Comparison of ENCODE assay signal across 8 mouse cellular contexts in genomic region chrX:142228769-142229158, GRCm38 (mm10). TPM values are rescaled to one million over a fixed set of nuclear protein-coding genes. Genes with fewer than 3 reads are reported as not detected.
DNase-seq lines count a peak whose midpoint lies in the region; ATAC-seq and TF ChIP-seq lines count a peak whose summit lies in the region.

No protein-coding gene starts in this region.

- no peaks in the 10 kb centered on the region for H3K9me3 ChIP-seq in hindbrain, embryonic 16.5 days (ENCODE audit: control insufficient read depth, low read length)
- H3K9me3 ChIP-seq in midbrain, embryonic 16.5 days (replicated peaks; ENCODE audit: control insufficient read depth, low read length, poor library complexity, severe bottlenecking) = no peaks in the 10 kb centered on the region

- no peak for TF ChIP-seq POLR2A in kidney, adult 2 months (IDR thresholded peaks at IDR 0.05; ENCODE audit: low read depth, low read length)
- no peak for TF ChIP-seq POLR2A in cortical plate, adult 2 months (IDR thresholded peaks at IDR 0.05; ENCODE audit: extremely low read depth, insufficient read depth, low read length)

- intact Hi-C loops in left cerebral cortex, postnatal 25 days (cut with DNase I) = no loop called here

- no peak overlapping the region; the same call in 1 of the 2 replicates for H3K27ac ChIP-seq in kidney, adult 2 months (ENCODE audit: insufficient read depth, low read depth, low read length)
- H3K27ac ChIP-seq in cortical plate, adult 2 months (ENCODE audit: insufficient read depth, low read length) = no peak overlapping the region
- no peak overlapping the region for H3K27ac ChIP-seq in hindbrain, embryonic 16.5 days (ENCODE audit: low read depth, low read length)
- H3K27ac ChIP-seq in midbrain, embryonic 16.5 days (ENCODE audit: low read length) = no peak overlapping the region

- no peaks in the 10 kb centered on the region for H3K27me3 ChIP-seq in kidney, adult 2 months (replicated peaks; ENCODE audit: control insufficient read depth, insufficient read depth, low read length)
- no peaks in the 10 kb centered on the region for H3K27me3 ChIP-seq in hindbrain, embryonic 16.5 days (replicated peaks; ENCODE audit: control insufficient read depth, insufficient read depth, low read length)
- H3K27me3 ChIP-seq in midbrain, embryonic 16.5 days (ENCODE audit: control insufficient read depth, insufficient read depth, low read depth, low read length) = no peaks in the 10 kb centered on the region

- 9% methylated on average over 7 of the region's 7 CpGs for WGBS in kidney, adult 2 months
- 31% methylated on average over 7 of the region's 7 CpGs for WGBS in hindbrain, embryonic 16.5 days
- 29% methylated on average over 7 of the region's 7 CpGs for WGBS in midbrain, embryonic 16.5 days

- peak overlapping the region; percentile 27 for H3K9ac ChIP-seq in hindbrain, embryonic 16.5 days (ENCODE audit: low read depth, low read length)
- H3K9ac ChIP-seq in midbrain, embryonic 16.5 days (ENCODE audit: low read depth, low read length) = 0 out of 2 replicates have a peak overlapping the region, but pooled peaks have one; percentile 44

- peak overlapping the region; percentile 32 for H3K4me3 ChIP-seq in kidney, adult 2 months (ENCODE audit: insufficient read depth, low read depth, low read length)
- H3K4me3 ChIP-seq in cortical plate, adult 2 months (ENCODE audit: insufficient read depth, low read length) = peak overlapping the region; percentile 96
- peak overlapping the region; percentile 56 for H3K4me3 ChIP-seq in hindbrain, embryonic 16.5 days (ENCODE audit: low read length)
- peak overlapping the region; percentile 52 for H3K4me3 ChIP-seq in midbrain, embryonic 16.5 days (ENCODE audit: low read depth, low read length)

- ATAC-seq in hindbrain, embryonic 16.5 days = peak; percentile 44; the same call in 1 of the 2 replicates
- ATAC-seq in midbrain, embryonic 16.5 days = 0 out of 2 replicates have a peak, but pooled peaks have one; percentile 23

- no peaks in the 10 kb centered on the region for H3K36me3 ChIP-seq in kidney, adult 2 months (ENCODE audit: control insufficient read depth, insufficient read depth, low read length)
- H3K36me3 ChIP-seq in hindbrain, embryonic 16.5 days (ENCODE audit: control insufficient read depth, insufficient read depth, low read length) = no peaks in the 10 kb centered on the region
- no peaks in the 10 kb centered on the region for H3K36me3 ChIP-seq in midbrain, embryonic 16.5 days (ENCODE audit: control insufficient read depth, insufficient read depth, low read length)

- H3K4me2 ChIP-seq in hindbrain, embryonic 16.5 days (ENCODE audit: low read length) = peak overlapping the region; percentile 54
- peak overlapping the region; percentile 50 for H3K4me2 ChIP-seq in midbrain, embryonic 16.5 days (ENCODE audit: low read length)

- no peaks in the 10 kb centered on the region for H3K4me1 ChIP-seq in kidney, adult 2 months (ENCODE audit: control insufficient read depth, insufficient read depth, low read length)
- no peaks in the 10 kb centered on the region for H3K4me1 ChIP-seq in cortical plate, adult 2 months (ENCODE audit: control insufficient read depth, insufficient read depth, low read length)
- no peaks in the 10 kb centered on the region for H3K4me1 ChIP-seq in hindbrain, embryonic 16.5 days (ENCODE audit: control insufficient read depth, insufficient read depth, low read depth, low read length)
- H3K4me1 ChIP-seq in midbrain, embryonic 16.5 days (ENCODE audit: control insufficient read depth, insufficient read depth, low read length) = no peaks in the 10 kb centered on the region

- no peak for TF ChIP-seq CTCF in kidney, adult 2 months (conservative IDR thresholded peaks at IDR 0.05; ENCODE audit: insufficient read depth, insufficient read length, low read depth, low read length)
- no peak for TF ChIP-seq CTCF in cortical plate, adult 2 months (IDR thresholded peaks at IDR 0.05; ENCODE audit: extremely low read depth, insufficient read depth, low read length)

- no peak for DNase-seq in kidney, adult 2 months
- no peak for DNase-seq in kidney, postnatal 36 days
- DNase-seq in MN1 (ENCODE audit: low spot score) = no peak
- no peak for DNase-seq in spleen, postnatal 4 days (ENCODE audit: low spot score in 2 of 2)
- DNase-seq in left cerebral cortex, postnatal 25 days (ENCODE audit: low spot score in 2 of 2) = no peak

RNA-seq across cellular contexts. Expression of gene Nxt2, which starts 2.2 kb away (rescaled TPM):
- 11.0 and 15.5 TPM in 2 replicates for polyA plus RNA-seq in kidney, adult 2 months (2012; rRNA removed)
- polyA plus RNA-seq in cortical plate, adult 2 months (2012; rRNA removed) = 22.8 and 23.1 TPM in 2 replicates
- 20.0 and 25.4 TPM in 2 replicates for polyA plus RNA-seq in hindbrain, embryonic 16.5 days (2015; fragmentation: Nextera tagmentation; extraction: Ambion mirVana)
- 18.1 and 21.6 TPM in 2 replicates for polyA plus RNA-seq in midbrain, embryonic 16.5 days (2015; fragmentation: Nextera tagmentation; extraction: Ambion mirVana)
- 10 to 100 TPM; 28.9 to 32.3 TPM for total RNA-seq in left cerebral cortex, postnatal 25 days (2021)

RNA-seq across cellular contexts. Expression of gene Gucy2f, which starts 32.0 kb away (rescaled TPM):
- polyA plus RNA-seq in kidney, adult 2 months (2012; rRNA removed) = 0.09 and 0.11 TPM in 2 replicates
- 0.10 and 0.19 TPM in 2 replicates for polyA plus RNA-seq in cortical plate, adult 2 months (2012; rRNA removed)
- polyA plus RNA-seq in hindbrain, embryonic 16.5 days (2015; fragmentation: Nextera tagmentation; extraction: Ambion mirVana) = 0.11 TPM in 2 replicates
- polyA plus RNA-seq in midbrain, embryonic 16.5 days (2015; fragmentation: Nextera tagmentation; extraction: Ambion mirVana) = 0.10 and 0.15 TPM in 2 replicates
- total RNA-seq in left cerebral cortex, postnatal 25 days (2021) = under 1 TPM; 0.32 to 0.57 TPM

Comparison
In these comparisons a context has a peak if more than half of its experiments do, and no peak if none do; other contexts are left out.
1. H3K4me3 ChIP-seq: peak in every context shown above with its lines; median percentile 96 in cortical plate, adult 2 months; 56 in hindbrain, embryonic 16.5 days; 52 in midbrain, embryonic 16.5 days; 32 in kidney, adult 2 months.